Mouse (Mus musculus): ENCODE results near the gene Krtap3-1. TPM values are rescaled to one million over a fixed set of nuclear protein-coding genes. Genes with fewer than 3 reads are reported as not detected.
"Not testable (repeated sequence)": the region's sequence is repeated elsewhere in the genome, so short reads cannot be mapped to it uniquely, and the experiment has no call there.

The Krtap3-1 gene
- not detected in 2 replicates for polyA plus RNA-seq (2014; fragmentation: Nextera tagmentation; extraction: Ambion mirVana)

- no peaks in the 10 kb centered on the region for H3K36me3 ChIP-seq (ENCODE audit: control insufficient read depth, insufficient read depth, low read length)
- H3K9ac ChIP-seq (ENCODE audit: low read length) = no peak within 1 kb of the TSS
- WGBS = 95% methylated on average over 7 of the region's 7 CpGs
- no peak within 1 kb of the TSS for H3K4me3 ChIP-seq (ENCODE audit: low read depth, low read length)
- no peak within 1 kb of the TSS for H3K27ac ChIP-seq (ENCODE audit: low read depth, low read length)
- no peak within 1 kb of the TSS for H3K4me2 ChIP-seq (ENCODE audit: low read length)
- no peaks in the 10 kb centered on the region for H3K27me3 ChIP-seq (replicated peaks; ENCODE audit: control insufficient read depth, insufficient read depth, low read length)
- ATAC-seq (no peak), DNase-seq (ENCODE audit: low spot score) (no peak)
- H3K4me1 ChIP-seq (ENCODE audit: control insufficient read depth, insufficient read depth, low read length) = no peaks in the 10 kb centered on the region
- H3K9me3 ChIP-seq (replicated peaks; ENCODE audit: control insufficient read depth, low read length) = no peaks in the 10 kb centered on the region
Measured at GRCm38 (mm10) chr11:99566530-99566929, at the start of gene Krtap3-1. Gene Krtap3-1, minus strand, starts transcription at chr11:99566630.

GRCm38 (mm10) chr11:99614796-99615363 lies 48.5 kb upstream of the Krtap3-1 start, which contains the start of gene Krtap2-4:
Gene Krtap2-4, minus strand, starts transcription at chr11:99614846.
- H3K9ac ChIP-seq (ENCODE audit: low read length) = no peak within 1 kb of the TSS
- no peaks in the 10 kb centered on the region for H3K36me3 ChIP-seq (ENCODE audit: control insufficient read depth, insufficient read depth, low read length)
- no peaks in the 10 kb centered on the region for H3K4me1 ChIP-seq (ENCODE audit: control insufficient read depth, insufficient read depth, low read length)
- no peak within 1 kb of the TSS for H3K4me2 ChIP-seq (ENCODE audit: low read length)
- no peak within 1 kb of the TSS for H3K4me3 ChIP-seq (ENCODE audit: low read depth, low read length)
- H3K9me3 ChIP-seq (replicated peaks; ENCODE audit: control insufficient read depth, low read length) = no peaks in the 10 kb centered on the region
- 66% methylated on average over 3 of the region's 3 CpGs for WGBS
- H3K27me3 ChIP-seq (replicated peaks; ENCODE audit: control insufficient read depth, insufficient read depth, low read length) = no peaks in the 10 kb centered on the region
- no peak for DNase-seq (ENCODE audit: low spot score)
- no peak within 1 kb of the TSS for H3K27ac ChIP-seq (ENCODE audit: low read depth, low read length)
- ATAC-seq = no peak

GRCm38 (mm10) chr11:99610089-99610488 lies 43.7 kb upstream of the Krtap3-1 start, which contains the start of gene Gm11937:
Gene Gm11937, minus strand, starts transcription at chr11:99610189.
- not testable (repeated sequence) for H3K9ac ChIP-seq (ENCODE audit: low read length); H3K4me2 ChIP-seq (ENCODE audit: low read length); DNase-seq (ENCODE audit: low spot score); ATAC-seq; H3K27me3 ChIP-seq (replicated peaks; ENCODE audit: control insufficient read depth, insufficient read depth, low read length); H3K4me1 ChIP-seq (ENCODE audit: control insufficient read depth, insufficient read depth, low read length); H3K36me3 ChIP-seq (ENCODE audit: control insufficient read depth, insufficient read depth, low read length); H3K9me3 ChIP-seq (replicated peaks; ENCODE audit: control insufficient read depth, low read length); H3K4me3 ChIP-seq (ENCODE audit: low read depth, low read length); H3K27ac ChIP-seq (ENCODE audit: low read depth, low read length)
- WGBS = 71% methylated on average over 1 of the region's 2 CpGs

- no peaks in the 10 kb centered on the region for H3K36me3 ChIP-seq (ENCODE audit: control insufficient read depth, insufficient read depth, low read length)
- no peak overlapping the region for H3K4me3 ChIP-seq (ENCODE audit: low read depth, low read length)
- DNase-seq (ENCODE audit: low spot score) (no peak), ATAC-seq (no peak)
- H3K9me3 ChIP-seq (replicated peaks; ENCODE audit: control insufficient read depth, low read length) = no peaks in the 10 kb centered on the region
- H3K4me1 ChIP-seq (ENCODE audit: control insufficient read depth, insufficient read depth, low read length) = no peaks in the 10 kb centered on the region
- H3K27ac ChIP-seq (ENCODE audit: low read depth, low read length) = no peak overlapping the region
- H3K9ac ChIP-seq (ENCODE audit: low read length) = no peak overlapping the region
- no peaks in the 10 kb centered on the region for H3K27me3 ChIP-seq (replicated peaks; ENCODE audit: control insufficient read depth, insufficient read depth, low read length)
- WGBS = 65% methylated on average over 1 of the region's 1 CpGs
- no peak overlapping the region for H3K4me2 ChIP-seq (ENCODE audit: low read length)
Measured at GRCm38 (mm10) chr11:99609126-99609525, 42.7 kb upstream of the Krtap3-1 start.

- DNase-seq (ENCODE audit: low spot score); H3K9me3 ChIP-seq (replicated peaks; ENCODE audit: control insufficient read depth, low read length); H3K27me3 ChIP-seq (replicated peaks; ENCODE audit: control insufficient read depth, insufficient read depth, low read length); H3K27ac ChIP-seq (ENCODE audit: low read depth, low read length); H3K36me3 ChIP-seq (ENCODE audit: control insufficient read depth, insufficient read depth, low read length); H3K4me3 ChIP-seq (ENCODE audit: low read depth, low read length); H3K4me2 ChIP-seq (ENCODE audit: low read length); H3K9ac ChIP-seq (ENCODE audit: low read length); H3K4me1 ChIP-seq (ENCODE audit: control insufficient read depth, insufficient read depth, low read length); ATAC-seq: not testable (repeated sequence)
- 75% methylated on average over 1 of the region's 1 CpGs for WGBS
Measured at GRCm38 (mm10) chr11:99603208-99603607, 36.8 kb upstream of the Krtap3-1 start, which contains the start of gene Gm11938. Gene Gm11938, minus strand, starts transcription at chr11:99603308.

- not testable (repeated sequence) for H3K27ac ChIP-seq (ENCODE audit: low read depth, low read length); H3K4me3 ChIP-seq (ENCODE audit: low read depth, low read length); H3K4me2 ChIP-seq (ENCODE audit: low read length); H3K36me3 ChIP-seq (ENCODE audit: control insufficient read depth, insufficient read depth, low read length); H3K9ac ChIP-seq (ENCODE audit: low read length); H3K4me1 ChIP-seq (ENCODE audit: control insufficient read depth, insufficient read depth, low read length); H3K9me3 ChIP-seq (replicated peaks; ENCODE audit: control insufficient read depth, low read length); ATAC-seq; DNase-seq (ENCODE audit: low spot score); H3K27me3 ChIP-seq (replicated peaks; ENCODE audit: control insufficient read depth, insufficient read depth, low read length)
- 87% methylated on average over 3 of the region's 6 CpGs for WGBS
Measured at GRCm38 (mm10) chr11:99597742-99598141, 31.3 kb upstream of the Krtap3-1 start, which contains the start of gene Krtap9-3. Gene Krtap9-3, minus strand, starts transcription at chr11:99598105.

- Histone ChIP-seq H3K4me2 (ENCODE audit: low read length) (no peak within 1 kb of the TSS), H3K4me1 (ENCODE audit: control insufficient read depth, insufficient read depth, low read length) (no peaks in the 10 kb centered on the region), H3K27me3 (replicated peaks; ENCODE audit: control insufficient read depth, insufficient read depth, low read length) (no peaks in the 10 kb centered on the region), H3K9ac (ENCODE audit: low read length) (no peak within 1 kb of the TSS), H3K4me3 (ENCODE audit: low read depth, low read length) (no peak within 1 kb of the TSS), H3K9me3 (replicated peaks; ENCODE audit: control insufficient read depth, low read length) (no peaks in the 10 kb centered on the region), H3K27ac (ENCODE audit: low read depth, low read length) (no peak within 1 kb of the TSS), H3K36me3 (ENCODE audit: control insufficient read depth, insufficient read depth, low read length) (no peaks in the 10 kb centered on the region)
- no peak for ATAC-seq
- WGBS = 84% methylated on average over 6 of the region's 6 CpGs
- DNase-seq (ENCODE audit: low spot score) = no peak
Measured at GRCm38 (mm10) chr11:99590981-99591380, 24.6 kb upstream of the Krtap3-1 start, which contains the start of gene Krtap1-3. Gene Krtap1-3, minus strand, starts transcription at chr11:99591339.

GRCm38 (mm10) chr11:99585096-99585495 lies 18.7 kb upstream of the Krtap3-1 start:
- Histone ChIP-seq H3K9me3 (replicated peaks; ENCODE audit: control insufficient read depth, low read length) (no peaks in the 10 kb centered on the region), H3K4me3 (ENCODE audit: low read depth, low read length) (no peak overlapping the region), H3K4me2 (ENCODE audit: low read length) (no peak overlapping the region), H3K4me1 (ENCODE audit: control insufficient read depth, insufficient read depth, low read length) (no peaks in the 10 kb centered on the region), H3K27ac (ENCODE audit: low read depth, low read length) (no peak overlapping the region), H3K36me3 (ENCODE audit: control insufficient read depth, insufficient read depth, low read length) (no peaks in the 10 kb centered on the region), H3K27me3 (replicated peaks; ENCODE audit: control insufficient read depth, insufficient read depth, low read length) (no peaks in the 10 kb centered on the region), H3K9ac (ENCODE audit: low read length) (no peak overlapping the region)
- DNase-seq (ENCODE audit: low spot score) (peak; percentile 13), ATAC-seq (no peak)
- 84% methylated on average over 7 of the region's 7 CpGs for WGBS

- no peaks in the 10 kb centered on the region for H3K27me3 ChIP-seq (replicated peaks; ENCODE audit: control insufficient read depth, insufficient read depth, low read length)
- 81% methylated on average over 5 of the region's 5 CpGs for WGBS
- no peaks in the 10 kb centered on the region for H3K9me3 ChIP-seq (replicated peaks; ENCODE audit: control insufficient read depth, low read length)
- no peak within 1 kb of the TSS for H3K27ac ChIP-seq (ENCODE audit: low read depth, low read length)
- no peak for DNase-seq (ENCODE audit: low spot score)
- H3K9ac ChIP-seq (ENCODE audit: low read length) = no peak within 1 kb of the TSS
- ATAC-seq = no peak
- no peaks in the 10 kb centered on the region for H3K36me3 ChIP-seq (ENCODE audit: control insufficient read depth, insufficient read depth, low read length)
- H3K4me3 ChIP-seq (ENCODE audit: low read depth, low read length) = no peak within 1 kb of the TSS
- no peaks in the 10 kb centered on the region for H3K4me1 ChIP-seq (ENCODE audit: control insufficient read depth, insufficient read depth, low read length)
- no peak within 1 kb of the TSS for H3K4me2 ChIP-seq (ENCODE audit: low read length)
Measured at GRCm38 (mm10) chr11:99583245-99583704, 16.8 kb upstream of the Krtap3-1 start, which contains the start of gene Krtap1-4. Gene Krtap1-4, minus strand, starts transcription at chr11:99583654.

Data from forebrain, embryonic 14.5 days (tissue).